Mouse (Mus musculus): ENCODE results near the gene Aurkb.

Aurkb gene

DNA sequence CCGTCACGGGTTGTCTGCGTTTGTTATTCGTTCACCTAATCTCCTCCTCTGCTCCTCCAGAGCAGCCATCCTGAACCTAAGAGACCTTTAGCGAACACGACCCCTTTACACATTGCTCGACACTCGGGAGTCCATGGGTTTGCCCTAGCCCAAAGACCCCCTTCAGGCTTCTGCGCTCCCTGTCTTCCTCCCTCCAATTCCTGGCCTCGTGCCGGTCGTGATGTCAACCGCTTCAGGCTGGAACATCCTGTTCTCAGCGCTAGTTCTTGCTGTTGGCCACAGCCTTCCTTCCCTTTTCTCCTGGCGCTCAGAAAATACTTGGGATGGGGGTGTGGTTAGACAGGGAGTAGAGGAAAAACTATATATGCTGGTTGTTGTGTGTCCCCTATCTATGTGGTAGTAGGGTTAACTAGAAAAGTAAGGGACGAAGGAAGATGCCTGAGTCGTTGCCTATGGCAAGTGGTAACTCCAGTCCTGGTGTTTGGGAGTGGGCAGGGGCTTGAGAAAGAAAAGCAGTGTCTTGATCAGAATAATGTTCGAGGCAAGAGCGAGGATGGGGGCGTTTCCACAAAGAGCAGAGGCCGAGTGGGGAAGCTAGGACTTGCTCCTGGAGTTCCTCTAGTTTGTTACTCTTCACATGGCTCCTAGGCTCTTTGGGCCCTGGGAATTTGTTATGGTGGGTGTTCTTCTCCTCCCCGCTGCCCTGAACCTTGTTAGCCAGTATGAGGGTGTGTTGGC lies 53.9 kb downstream of the Aurkb start:
- DNase-seq, result peak; percentile 87

DNA sequence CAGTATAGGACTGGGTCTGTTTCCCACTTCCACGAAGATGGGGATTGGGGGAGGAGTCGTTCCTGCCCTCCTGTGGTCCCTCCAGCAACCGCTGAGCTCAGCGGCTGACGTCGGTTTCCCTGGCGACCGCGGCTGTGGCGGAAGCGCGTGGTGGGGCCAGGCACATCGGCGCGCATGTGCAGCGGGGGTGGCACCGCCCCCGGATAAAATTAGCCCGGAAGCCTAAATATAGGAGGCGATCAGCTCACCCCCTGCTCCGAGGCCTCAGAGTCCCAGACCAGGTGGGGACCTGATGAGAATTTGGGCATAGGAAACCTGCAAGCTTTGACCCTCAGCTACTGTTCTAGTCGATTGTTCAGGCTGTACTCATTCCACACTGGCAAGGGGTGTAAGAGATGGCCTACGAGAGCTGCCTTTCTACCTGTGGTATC lies 54.5 kb downstream of the Aurkb start:
- peak; percentile 91 for DNase-seq

DNA sequence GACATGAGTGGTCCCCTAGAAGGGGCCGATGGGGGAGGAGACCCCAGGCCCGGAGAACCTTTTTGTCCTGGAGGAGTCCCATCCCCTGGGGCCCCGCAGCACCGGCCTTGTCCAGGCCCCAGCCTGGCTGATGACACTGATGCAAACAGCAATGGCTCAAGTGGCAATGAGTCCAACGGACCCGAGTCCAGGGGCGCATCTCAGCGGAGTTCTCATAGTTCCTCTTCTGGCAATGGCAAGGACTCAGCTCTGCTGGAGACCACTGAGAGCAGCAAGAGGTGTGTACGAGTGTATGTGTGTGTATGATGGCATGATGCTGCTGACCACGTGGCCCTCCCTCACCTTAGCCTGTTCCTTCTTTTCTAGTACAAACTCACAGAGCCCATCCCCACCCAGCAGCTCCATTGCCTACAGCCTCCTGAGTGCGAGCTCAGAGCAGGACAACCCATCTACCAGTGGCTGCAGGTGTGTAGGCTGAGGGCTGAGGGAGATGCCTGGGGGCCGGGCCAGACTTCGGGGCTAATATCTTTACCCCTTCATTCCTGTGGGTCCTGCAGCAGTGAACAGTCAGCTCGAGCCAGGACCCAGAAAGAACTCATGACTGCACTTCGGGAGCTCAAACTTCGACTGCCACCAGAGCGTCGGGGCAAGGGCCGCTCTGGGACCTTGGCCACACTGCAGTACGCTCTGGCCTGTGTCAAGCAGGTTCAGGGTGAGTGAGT lies 55.4 kb downstream of the Aurkb start:
- peak; percentile 43 for DNase-seq

Data from kidney, adult 9 months (tissue).